Mouse (Mus musculus) midbrain, embryonic 15.5 days (tissue): ENCODE measurements around the gene Rnf121. TPM values are rescaled to one million over a fixed set of nuclear protein-coding genes. Genes with fewer than 3 reads are reported as not detected.

Source experiments
- ATAC-seq: fragments of 200-750 bp; cut with Nextera tagmentation; replicated peaks from 2 replicates; pipeline ENCODE4 v1.8.0; 2017; ENCODE audit warnings: moderate TSS enrichment
- H3K27ac ChIP-seq: fragments of 300-500 bp; sonication (generic); 2 replicates; pipeline ENCODE4 v1.5.1; 2015; ENCODE audit warnings: mild to moderate bottlenecking, inconsistent platforms
- H3K27me3 ChIP-seq: fragments of 300-500 bp; sonication (generic); replicated peaks from 2 replicates; pipeline ENCODE4 v1.6.1; 2015; ENCODE audit warnings: inconsistent platforms
- H3K36me3 ChIP-seq: fragments of 300-500 bp; sonication (generic); replicated peaks from 2 replicates; pipeline ENCODE4 v1.6.1; 2015; ENCODE audit warnings: inconsistent platforms
- H3K4me1 ChIP-seq: fragments of 300-500 bp; sonication (generic); 2 replicates; pipeline ENCODE4 v1.6.1; 2015; ENCODE audit warnings: inconsistent platforms
- H3K4me2 ChIP-seq: fragments of 300-500 bp; sonication (generic); 2 replicates; pipeline ENCODE4 v1.6.1; 2015; ENCODE audit warnings: inconsistent platforms, mild to moderate bottlenecking, moderate library complexity
- H3K4me3 ChIP-seq: fragments of 300-500 bp; sonication (generic); 2 replicates; pipeline ENCODE4 v1.5.1; 2015; ENCODE audit warnings: mild to moderate bottlenecking, inconsistent platforms
- H3K9ac ChIP-seq: fragments of 300-500 bp; sonication (generic); 2 replicates; pipeline ENCODE4 v1.6.1; 2015; ENCODE audit warnings: mild to moderate bottlenecking, inconsistent platforms
- H3K9me3 ChIP-seq: fragments of 300-500 bp; sonication (generic); 2 replicates; pipeline ENCODE4 v1.6.1; 2016; ENCODE audit warnings: inconsistent platforms
- WGBS: fragments of 180-500 bp; shearing (Covaris S2); methylation state at CpG from one replicate; pipeline ENCODE4 v1.1.7; 2015; ENCODE audit warnings: mixed read lengths; 5-methylcytosine and 5-hydroxymethylcytosine counted together
- polyA plus RNA-seq: library from polyadenylated mRNA; unstranded; fragments of >200 nt; fragmentation: Nextera tagmentation; extraction: Ambion mirVana; gene quantifications from 2 replicates; pipeline ENCODE4 v1.2.1, GENCODE M21; 2015

Gene Rnf121
- polyA plus RNA-seq, 1 experiment from 2014 or later = 34.2 TPM

DNA sequence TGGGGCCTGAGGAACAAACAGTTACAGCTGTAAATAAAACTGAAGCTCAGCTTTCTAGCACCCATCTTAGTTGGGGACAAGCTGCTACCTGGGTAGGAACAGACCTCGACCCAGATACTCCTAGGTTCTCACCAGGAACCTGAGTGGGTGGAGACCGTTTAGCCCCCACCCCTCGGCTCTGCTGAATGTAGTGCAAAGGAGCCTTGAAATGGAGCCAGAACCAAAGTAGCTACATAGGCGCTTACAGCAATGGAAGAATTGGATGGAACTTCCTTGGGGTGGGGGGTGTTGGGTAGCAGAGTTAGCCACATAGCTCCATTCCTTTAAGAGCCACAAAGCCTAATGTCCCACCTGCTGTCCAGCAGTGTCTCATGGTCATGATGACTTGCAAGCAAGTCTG, 48.3 kb downstream of the Rnf121 start:
- Histone ChIP-seq H3K4me3 (no peak overlapping the region), H3K27me3 (no peaks in the 10 kb centered on the region), H3K9ac (no peak overlapping the region), H3K36me3 (peaks cover 48% of the 10 kb centered on the region), H3K4me2 (no peak overlapping the region), H3K4me1 (no peaks in the 10 kb centered on the region), H3K27ac (no peak overlapping the region), H3K9me3 (no peaks in the 10 kb centered on the region)
- WGBS = 87% methylated on average over 4 of the region's 4 CpGs
- no peak for ATAC-seq

DNA sequence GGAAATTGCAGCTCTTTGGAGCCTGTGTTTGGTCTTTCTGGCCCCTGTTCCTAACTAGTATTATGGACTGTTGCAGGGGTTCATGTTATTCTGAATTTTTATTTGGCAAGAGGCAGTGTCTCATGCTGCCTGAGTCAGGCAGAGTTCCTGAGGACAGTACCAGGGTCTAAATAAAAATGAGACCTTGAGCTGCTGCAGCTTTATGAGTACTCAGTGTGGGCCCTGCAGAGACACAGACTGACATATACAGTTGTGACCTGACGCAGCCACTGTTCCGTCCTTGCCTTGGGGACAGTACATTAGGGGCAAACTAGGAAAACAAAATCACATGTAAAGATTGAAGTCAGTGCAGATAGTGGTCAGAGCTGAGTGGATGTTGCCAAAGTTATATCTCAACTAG, 50.3 kb downstream of the Rnf121 start:
- ATAC-seq = no peak
- no peak overlapping the region for H3K27ac ChIP-seq
- no peak overlapping the region for H3K9ac ChIP-seq
- no peaks in the 10 kb centered on the region for H3K27me3 ChIP-seq
- H3K4me1 ChIP-seq = no peaks in the 10 kb centered on the region
- no peak overlapping the region for H3K4me3 ChIP-seq
- WGBS = 92% methylated on average over 2 of the region's 2 CpGs
- peaks cover 63% of the 10 kb centered on the region for H3K36me3 ChIP-seq
- H3K4me2 ChIP-seq = no peak overlapping the region
- H3K9me3 ChIP-seq = no peaks in the 10 kb centered on the region

DNA sequence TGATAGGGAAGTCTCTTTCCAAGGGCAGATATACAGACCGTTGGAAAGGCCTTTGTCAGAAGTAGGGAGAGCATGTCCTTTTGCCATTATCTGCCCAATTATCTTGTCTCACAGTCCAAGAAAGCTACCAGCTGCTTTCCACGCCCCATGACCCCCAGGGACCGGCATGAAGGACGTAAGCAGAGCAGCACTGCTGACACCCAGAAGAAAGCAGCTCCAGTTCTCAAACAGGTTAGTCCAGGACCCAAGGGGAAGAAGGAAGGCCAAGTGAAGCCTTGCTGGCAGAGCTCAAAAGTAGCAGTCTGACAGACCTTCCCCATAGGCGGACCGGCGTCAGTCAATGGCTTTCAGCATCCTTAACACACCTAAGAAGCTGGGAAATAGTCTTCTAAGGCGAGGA, 51.9 kb downstream of the Rnf121 start:
- Histone ChIP-seq H3K27me3 (no peaks in the 10 kb centered on the region), H3K9ac (no peak overlapping the region), H3K9me3 (no peaks in the 10 kb centered on the region), H3K36me3 (peaks cover 78% of the 10 kb centered on the region), H3K4me2 (no peak overlapping the region), H3K4me1 (no peaks in the 10 kb centered on the region), H3K4me3 (no peak overlapping the region), H3K27ac (no peak overlapping the region)
- 86% methylated on average over 8 of the region's 8 CpGs for WGBS
- no peak for ATAC-seq

DNA sequence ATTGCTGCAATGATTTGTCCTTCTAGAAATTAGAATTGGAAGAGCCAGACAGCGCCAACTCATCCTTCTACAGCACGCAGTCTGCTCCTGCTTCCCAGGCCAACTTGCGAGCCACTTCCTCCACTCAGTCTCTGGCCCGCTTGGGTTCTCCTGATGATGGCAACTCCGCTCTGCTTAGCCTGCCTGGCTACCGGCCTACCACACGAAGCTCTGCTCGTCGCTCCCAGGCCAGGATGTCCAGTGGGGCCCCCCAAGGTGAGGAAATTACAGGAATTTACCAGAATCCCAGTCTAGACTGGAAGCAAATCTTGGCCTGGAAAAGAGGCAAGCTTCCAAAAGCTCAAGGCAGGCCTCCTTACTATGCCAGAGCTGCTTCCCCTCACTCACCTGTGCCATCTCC, 53.4 kb downstream of the Rnf121 start:
- Histone ChIP-seq H3K36me3 (peaks cover 78% of the 10 kb centered on the region), H3K9ac (no peak overlapping the region), H3K4me3 (no peak overlapping the region), H3K27ac (no peak overlapping the region), H3K4me1 (no peaks in the 10 kb centered on the region), H3K27me3 (no peaks in the 10 kb centered on the region), H3K4me2 (no peak overlapping the region), H3K9me3 (no peaks in the 10 kb centered on the region)
- 93% methylated on average over 9 of the region's 9 CpGs for WGBS
- no peak for ATAC-seq

DNA sequence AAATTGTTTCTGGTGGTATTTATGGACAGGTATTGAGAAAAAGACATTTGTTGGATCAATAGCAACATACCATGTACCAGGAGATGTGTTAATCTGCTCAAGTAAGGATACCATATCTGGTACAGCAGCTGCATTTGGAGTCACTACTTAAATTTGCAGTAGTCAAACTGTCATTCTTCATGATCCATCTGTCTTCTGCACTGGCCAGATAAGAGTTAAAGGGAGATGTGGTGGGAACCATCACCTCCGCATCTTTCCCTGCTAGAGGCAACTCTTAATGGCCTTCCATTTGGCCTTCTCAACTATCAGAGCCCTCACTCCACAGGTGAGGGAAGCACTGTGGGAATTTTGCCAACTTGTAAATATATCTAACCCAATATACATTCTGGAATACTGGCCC, 58.7 kb downstream of the Rnf121 start:
- Histone ChIP-seq H3K4me1 (no peaks in the 10 kb centered on the region), H3K9me3 (no peaks in the 10 kb centered on the region), H3K27ac (no peak overlapping the region), H3K4me2 (no peak overlapping the region), H3K4me3 (no peak overlapping the region), H3K27me3 (no peaks in the 10 kb centered on the region), H3K36me3 (peaks cover 56% of the 10 kb centered on the region), H3K9ac (no peak overlapping the region)
- WGBS = 97% methylated on average over 1 of the region's 1 CpGs
- ATAC-seq = no peak

DNA sequence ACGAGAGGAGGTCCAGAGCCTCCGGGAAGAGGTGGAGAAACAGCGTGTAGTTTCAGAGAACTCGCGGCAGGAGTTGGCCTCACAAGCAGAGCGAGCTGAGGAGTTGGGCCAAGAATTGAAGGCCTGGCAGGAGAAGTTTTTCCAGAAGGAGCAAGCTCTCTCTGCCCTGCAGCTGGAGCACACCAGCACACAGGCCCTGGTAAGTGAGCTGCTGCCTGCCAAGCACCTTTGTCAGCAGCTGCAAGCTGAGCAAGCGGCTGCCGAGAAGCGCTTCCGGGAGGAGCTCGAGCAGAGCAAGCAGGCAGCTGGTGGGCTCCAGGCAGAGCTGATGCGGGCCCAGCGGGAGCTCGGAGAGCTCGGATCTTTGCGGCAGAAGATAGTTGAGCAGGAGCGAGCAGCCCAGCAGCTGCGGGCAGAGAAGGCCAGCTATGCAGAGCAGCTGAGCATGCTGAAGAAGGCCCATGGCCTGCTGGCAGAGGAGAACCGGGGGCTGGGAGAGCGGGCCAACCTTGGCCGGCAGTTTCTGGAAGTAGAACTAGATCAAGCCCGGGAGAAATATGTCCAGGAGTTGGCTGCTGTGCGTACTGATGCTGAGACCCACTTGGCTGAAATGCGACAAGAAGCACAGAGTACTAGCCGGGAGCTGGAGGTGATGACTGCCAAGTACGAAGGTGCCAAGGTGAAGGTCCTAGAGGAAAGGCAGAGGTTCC, 64.2 kb downstream of the Rnf121 start:
- ATAC-seq = 0 out of 2 replicates have a peak, but pooled peaks have one; percentile 26
- Histone ChIP-seq H3K4me3 (no peak overlapping the region), H3K9me3 (no peaks in the 10 kb centered on the region), H3K4me2 (no peak overlapping the region), H3K4me1 (no peaks in the 10 kb centered on the region), H3K27me3 (no peaks in the 10 kb centered on the region), H3K36me3 (peaks cover 68% of the 10 kb centered on the region), H3K27ac (no peak overlapping the region), H3K9ac (no peak overlapping the region)
- WGBS = 84% methylated on average over 26 of the region's 26 CpGs

DNA sequence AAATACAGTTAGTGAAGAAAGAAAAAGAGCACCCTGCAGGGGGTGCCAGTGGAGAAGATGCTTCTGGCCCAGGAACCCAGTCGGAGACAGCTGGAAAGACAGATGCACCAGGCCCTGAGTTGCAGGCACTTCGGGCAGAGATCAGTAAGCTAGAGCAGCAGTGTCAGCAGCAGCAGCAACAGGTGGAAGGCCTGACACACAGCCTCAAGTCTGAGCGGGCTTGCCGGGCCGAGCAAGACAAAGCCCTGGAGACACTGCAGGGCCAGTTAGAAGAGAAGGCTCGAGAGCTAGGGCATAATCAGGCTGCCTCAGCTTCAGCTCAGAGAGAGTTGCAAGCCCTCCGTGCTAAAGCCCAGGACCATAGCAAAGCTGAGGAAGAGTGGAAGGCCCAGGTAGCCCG, 65.0 kb downstream of the Rnf121 start:
- H3K9me3 ChIP-seq = no peaks in the 10 kb centered on the region
- H3K36me3 ChIP-seq = peaks cover 72% of the 10 kb centered on the region
- WGBS = 86% methylated on average over 8 of the region's 8 CpGs
- no peak overlapping the region for H3K4me3 ChIP-seq
- no peak overlapping the region for H3K4me2 ChIP-seq
- H3K27me3 ChIP-seq = no peaks in the 10 kb centered on the region
- H3K9ac ChIP-seq = no peak overlapping the region
- no peaks in the 10 kb centered on the region for H3K4me1 ChIP-seq
- H3K27ac ChIP-seq = no peak overlapping the region
- ATAC-seq = no peak

DNA sequence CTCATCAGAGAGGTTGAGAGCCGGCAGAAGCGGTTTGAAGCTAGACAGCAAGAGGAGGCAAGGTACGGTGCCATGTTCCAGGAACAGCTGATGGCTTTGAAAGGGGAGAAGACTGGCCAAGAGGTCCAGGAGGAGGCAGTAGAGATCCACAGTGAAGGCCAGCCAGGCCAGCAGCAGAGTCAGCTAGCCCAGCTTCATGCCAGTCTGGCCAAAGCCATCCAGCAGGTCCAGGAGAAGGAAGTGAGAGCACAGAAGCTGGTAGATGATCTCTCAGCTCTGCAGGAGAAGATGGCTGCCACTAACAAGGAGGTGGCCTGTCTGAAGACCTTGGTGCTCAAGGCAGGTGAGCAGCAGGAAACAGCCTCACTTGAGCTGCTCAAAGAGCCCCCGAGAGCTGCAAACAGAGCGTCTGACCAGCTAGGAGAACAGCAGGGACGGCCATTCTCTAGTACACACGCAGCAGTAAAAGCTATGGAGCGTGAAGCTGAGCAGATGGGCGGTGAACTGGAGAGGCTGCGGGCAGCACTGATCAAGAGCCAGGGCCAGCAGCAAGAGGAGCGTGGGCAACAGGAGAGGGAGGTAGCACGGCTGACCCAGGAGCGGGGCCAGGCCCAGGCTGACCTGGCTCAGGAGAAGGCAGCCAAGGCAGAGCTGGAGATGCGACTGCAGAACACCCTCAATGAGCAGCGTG, 65.7 kb downstream of the Rnf121 start:
- no peaks in the 10 kb centered on the region for H3K27me3 ChIP-seq
- no peak overlapping the region for H3K4me3 ChIP-seq
- no peak overlapping the region for H3K4me2 ChIP-seq
- peaks cover 79% of the 10 kb centered on the region for H3K36me3 ChIP-seq
- H3K9me3 ChIP-seq = no peaks in the 10 kb centered on the region
- 87% methylated on average over 15 of the region's 15 CpGs for WGBS
- no peak overlapping the region for H3K9ac ChIP-seq
- no peak overlapping the region for H3K27ac ChIP-seq
- ATAC-seq = no peak; the same call in 1 of the 2 replicates
- H3K4me1 ChIP-seq = no peaks in the 10 kb centered on the region

DNA sequence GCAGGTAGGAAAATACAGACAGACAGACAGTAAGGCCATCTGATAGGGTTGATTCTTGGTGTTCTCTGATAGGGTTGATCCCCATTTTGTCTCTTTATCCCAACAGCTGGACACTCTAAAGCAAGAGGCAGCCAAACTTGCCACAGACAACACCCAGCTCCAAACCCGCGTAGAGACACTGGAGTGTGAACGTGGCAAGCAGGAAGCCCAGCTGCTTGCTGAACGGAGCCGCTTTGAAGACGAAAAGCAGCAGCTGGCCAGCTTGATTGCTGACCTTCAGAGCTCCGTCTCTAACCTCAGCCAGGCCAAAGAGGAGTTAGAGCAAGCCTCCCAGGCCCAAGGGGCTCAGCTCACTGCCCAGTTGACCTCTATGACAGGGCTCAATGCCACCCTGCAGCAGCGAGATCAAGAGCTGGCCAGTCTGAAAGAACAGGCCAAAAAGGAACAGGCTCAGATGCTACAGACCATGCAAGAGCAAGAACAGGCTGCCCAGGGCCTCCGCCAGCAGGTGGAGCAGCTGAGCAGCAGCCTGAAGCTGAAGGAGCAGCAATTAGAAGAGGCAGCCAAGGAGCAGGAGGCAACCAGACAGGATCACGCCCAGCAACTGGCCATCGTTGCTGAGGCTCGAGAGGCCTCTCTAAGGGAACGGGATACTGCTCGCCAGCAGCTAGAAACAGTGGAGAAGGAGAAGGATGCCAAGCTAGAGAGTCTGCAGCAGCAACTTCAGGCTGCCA, 66.9 kb downstream of the Rnf121 start:
- peaks cover 87% of the 10 kb centered on the region for H3K36me3 ChIP-seq
- no peaks in the 10 kb centered on the region for H3K4me1 ChIP-seq
- WGBS = 67% methylated on average over 14 of the region's 14 CpGs
- H3K27ac ChIP-seq = peak overlapping the region; percentile 23; the same call in 1 of the 2 replicates
- no peak overlapping the region for H3K4me2 ChIP-seq
- ATAC-seq = 0 out of 2 replicates have a peak, but pooled peaks have one; percentile 32
- no peaks in the 10 kb centered on the region for H3K9me3 ChIP-seq
- no peaks in the 10 kb centered on the region for H3K27me3 ChIP-seq
- no peak overlapping the region for H3K4me3 ChIP-seq
- H3K9ac ChIP-seq = no peak overlapping the region

DNA sequence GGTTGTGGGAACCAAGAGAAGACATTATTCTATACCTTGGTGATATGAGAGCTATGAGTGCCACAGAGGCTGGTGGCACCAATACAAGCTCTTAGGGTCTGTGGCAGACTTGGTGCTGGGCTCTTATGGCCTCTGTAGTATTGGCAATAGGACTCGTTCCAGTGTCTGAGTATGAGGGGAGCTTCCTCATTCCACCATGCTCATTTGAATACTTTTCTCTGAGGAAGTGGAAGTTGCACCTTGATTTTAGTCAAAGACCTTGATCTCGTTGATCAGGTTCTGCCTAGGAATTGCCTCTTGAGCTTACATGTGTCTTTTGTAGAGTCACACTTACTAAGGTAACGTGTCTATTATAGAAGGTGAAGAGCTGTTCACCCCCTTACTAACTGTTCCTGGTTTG, 71.0 kb downstream of the Rnf121 start:
- H3K27ac ChIP-seq = no peak overlapping the region
- no peak overlapping the region for H3K4me2 ChIP-seq
- H3K27me3 ChIP-seq = no peaks in the 10 kb centered on the region
- H3K4me1 ChIP-seq = no peaks in the 10 kb centered on the region
- peaks cover 87% of the 10 kb centered on the region for H3K36me3 ChIP-seq
- H3K9ac ChIP-seq = no peak overlapping the region
- ATAC-seq = no peak
- WGBS = 93% methylated on average over 3 of the region's 3 CpGs
- no peaks in the 10 kb centered on the region for H3K9me3 ChIP-seq
- H3K4me3 ChIP-seq = no peak overlapping the region

DNA sequence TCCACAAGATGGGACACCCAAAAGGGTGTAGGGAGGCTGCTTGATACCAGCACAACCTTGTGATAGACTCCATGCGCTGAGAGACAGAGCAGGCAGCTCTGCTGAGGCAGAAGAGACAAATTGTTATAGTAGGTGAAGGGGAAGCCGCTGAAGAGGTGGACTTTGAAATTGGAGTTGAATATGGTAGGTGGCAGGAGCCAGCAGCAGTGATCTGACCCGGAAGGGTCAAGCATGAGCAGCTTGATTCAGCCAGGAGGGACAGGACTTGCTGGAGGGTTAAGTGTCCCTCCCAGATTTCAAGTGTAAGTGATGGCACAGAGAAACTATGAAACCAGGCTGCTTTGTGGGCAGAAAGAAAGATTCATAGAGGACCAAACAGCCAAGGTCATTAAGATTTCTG, 80.2 kb downstream of the Rnf121 start:
- ATAC-seq = no peak
- H3K27ac ChIP-seq = no peak overlapping the region
- H3K4me1 ChIP-seq = no peaks in the 10 kb centered on the region
- 98% methylated on average over 3 of the region's 3 CpGs for WGBS
- no peak overlapping the region for H3K4me3 ChIP-seq
- no peaks in the 10 kb centered on the region for H3K27me3 ChIP-seq
- no peaks in the 10 kb centered on the region for H3K9me3 ChIP-seq
- H3K9ac ChIP-seq = no peak overlapping the region
- H3K4me2 ChIP-seq = no peak overlapping the region
- peaks cover 14% of the 10 kb centered on the region for H3K36me3 ChIP-seq

DNA sequence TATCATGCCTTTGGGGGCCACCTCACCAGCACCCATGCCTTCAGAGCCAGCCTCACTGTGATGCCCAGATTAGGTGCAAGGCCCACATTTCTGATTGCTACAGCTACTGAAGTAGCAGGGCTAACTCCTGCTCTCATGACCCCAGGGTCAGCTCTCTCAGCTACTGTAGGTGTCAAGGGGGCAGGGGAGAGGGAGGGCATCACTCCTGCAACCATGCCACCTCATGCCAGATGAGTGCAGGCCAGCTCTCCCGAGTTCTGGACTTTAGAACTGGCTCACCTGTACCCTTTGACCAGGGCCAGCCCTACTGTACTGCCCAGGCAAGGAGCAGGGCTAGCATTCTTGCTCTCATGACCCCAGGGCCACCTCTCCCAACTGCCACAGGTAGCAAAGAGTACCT, 82.5 kb downstream of the Rnf121 start:
- WGBS = 62% methylated on average over 1 of the region's 1 CpGs
- no peak overlapping the region for H3K4me2 ChIP-seq
- H3K4me3 ChIP-seq = no peak overlapping the region
- no peaks in the 10 kb centered on the region for H3K4me1 ChIP-seq
- H3K27me3 ChIP-seq = no peaks in the 10 kb centered on the region
- H3K27ac ChIP-seq = no peak overlapping the region
- ATAC-seq = no peak; the same call in 1 of the 2 replicates
- H3K36me3 ChIP-seq = no peaks in the 10 kb centered on the region; the same call in 1 of the 2 replicates
- no peak overlapping the region for H3K9ac ChIP-seq
- no peaks in the 10 kb centered on the region for H3K9me3 ChIP-seq
